In the genomic region with DNA sequence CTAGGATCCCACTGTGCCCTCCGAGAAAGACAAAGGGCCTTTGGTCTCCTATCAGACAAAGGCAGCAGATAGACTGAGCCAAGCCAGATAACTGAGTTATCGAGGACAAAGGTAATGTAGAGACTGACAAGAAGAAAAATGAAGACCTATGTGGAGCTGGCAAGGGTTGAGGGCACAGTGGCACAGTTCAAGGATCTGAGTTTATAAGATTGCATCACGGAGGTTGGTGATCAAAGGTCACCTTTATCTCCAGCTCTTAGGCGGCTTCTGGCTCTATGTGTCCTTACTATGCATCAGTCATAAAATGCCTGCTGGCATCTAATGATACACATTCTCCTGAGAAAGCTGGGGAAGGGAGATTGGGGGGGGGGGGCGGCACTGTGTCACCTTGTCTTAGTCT, we compare ENCODE assay signal across 29 mouse cellular contexts. TPM values are rescaled to one million over a fixed set of nuclear protein-coding genes. Genes with fewer than 3 reads are reported as not detected.
DNase-seq lines count a peak whose midpoint lies in the region; ATAC-seq and TF ChIP-seq lines count a peak whose summit lies in the region.
"Had no signal": no experiment of that assay in that cellular context is flagged by ENCODE, and none has a peak within 500 bp of the region (broad histone marks: within the 10 kb centered on the region; RNA-seq: fewer than 3 reads in every experiment).

No protein-coding gene starts in this region.

- H3K36me3 ChIP-seq in hindbrain, postnatal 0 days (ENCODE audit: insufficient read depth, low read length): no peaks in the 10 kb centered on the region
- H3K36me3 ChIP-seq in hindbrain, embryonic 11.5 days (ENCODE audit: control insufficient read depth, insufficient read depth, low read length): no peaks in the 10 kb centered on the region
- no peaks in the 10 kb centered on the region for H3K36me3 ChIP-seq in midbrain, embryonic 16.5 days (ENCODE audit: control insufficient read depth, insufficient read depth, low read length)
- H3K36me3 ChIP-seq in midbrain, postnatal 0 days (ENCODE audit: insufficient read depth, low read length): no peaks in the 10 kb centered on the region
- H3K36me3 ChIP-seq: embryonic facial prominence, embryonic 13.5 days; forebrain, embryonic 10.5 days; heart, embryonic 13.5 days had no signal

- DNase-seq in cerebellum, adult 9-10 months: peak; percentile 20
- no peak for DNase-seq in hindbrain, postnatal 0 days (ENCODE audit: low spot score)
- no peak for DNase-seq in hindbrain, embryonic 11.5 days (ENCODE audit: low spot score)
- DNase-seq in midbrain, postnatal 0 days (ENCODE audit: low spot score): no peak
- DNase-seq in adrenal gland, adult (ENCODE audit: inconsistent age in 2 of 2, low spot score in 1 of 2): no peak
- DNase-seq in ovary, postnatal 14 days (ENCODE audit: low spot score): no peak
- DNase-seq: adrenal gland, adult 8-10 months; gastrocnemius, postnatal 10 days; heart, postnatal 10 days; kidney, adult 11 months; kidney, postnatal 14 days; layer of hippocampus, adult 9-11 months; lung, postnatal 36 days; right cerebral cortex, adult 18-20 months; thymus, adult 18-20 months; thymus, postnatal 36 days had no signal

- no peaks in the 10 kb centered on the region for H3K9me3 ChIP-seq in hindbrain, postnatal 0 days (ENCODE audit: low read length)
- H3K9me3 ChIP-seq in hindbrain, embryonic 11.5 days (ENCODE audit: control insufficient read depth, low read length): no peaks in the 10 kb centered on the region
- H3K9me3 ChIP-seq in midbrain, embryonic 16.5 days (replicated peaks; ENCODE audit: control insufficient read depth, low read length, poor library complexity, severe bottlenecking): no peaks in the 10 kb centered on the region
- H3K9me3 ChIP-seq in midbrain, postnatal 0 days (ENCODE audit: low read length): no peaks in the 10 kb centered on the region
- H3K9me3 ChIP-seq: embryonic facial prominence, embryonic 13.5 days; heart, embryonic 13.5 days; limb, embryonic 12.5 days; midbrain, embryonic 12.5 days had no signal

- no peak overlapping the region for H3K4me3 ChIP-seq in hindbrain, postnatal 0 days (ENCODE audit: low read length)
- no peak overlapping the region for H3K4me3 ChIP-seq in hindbrain, embryonic 11.5 days (ENCODE audit: low read depth, low read length)
- H3K4me3 ChIP-seq in midbrain, embryonic 16.5 days (ENCODE audit: low read depth, low read length): no peak overlapping the region
- H3K4me3 ChIP-seq in midbrain, postnatal 0 days (ENCODE audit: low read depth, low read length): no peak overlapping the region
- H3K4me3 ChIP-seq: embryonic facial prominence, embryonic 13.5 days; forebrain, embryonic 10.5 days; heart, embryonic 13.5 days; limb, embryonic 12.5 days; midbrain, embryonic 12.5 days; myocyte had no signal

- 90% methylated on average over 5 of the region's 5 CpGs for WGBS in hindbrain, postnatal 0 days
- 90% methylated on average over 5 of the region's 5 CpGs for WGBS in hindbrain, embryonic 11.5 days
- 90% methylated on average over 5 of the region's 5 CpGs for WGBS in midbrain, embryonic 16.5 days
- 88% methylated on average over 5 of the region's 5 CpGs for WGBS in midbrain, postnatal 0 days

- peak overlapping the region; percentile 79; the same call in 1 of the 2 replicates for H3K4me2 ChIP-seq in hindbrain, postnatal 0 days (ENCODE audit: low read depth, low read length)
- no peak overlapping the region for H3K4me2 ChIP-seq in hindbrain, embryonic 11.5 days (replicated peaks; ENCODE audit: low read depth, low read length)
- peak overlapping the region; percentile 80; the same call in 1 of the 2 replicates for H3K4me2 ChIP-seq in midbrain, embryonic 16.5 days (ENCODE audit: low read length)
- H3K4me2 ChIP-seq in midbrain, postnatal 0 days (ENCODE audit: low read depth, low read length, poor library complexity, severe bottlenecking): no peak overlapping the region
- H3K4me2 ChIP-seq: embryonic facial prominence, embryonic 13.5 days; limb, embryonic 12.5 days; liver, embryonic 11.5 days had no signal

- H3K27ac ChIP-seq in hindbrain, postnatal 0 days: no peak overlapping the region
- H3K27ac ChIP-seq in hindbrain, embryonic 11.5 days (ENCODE audit: low read depth, low read length): no peak overlapping the region
- H3K27ac ChIP-seq in midbrain, embryonic 16.5 days (ENCODE audit: low read length): no peak overlapping the region
- no peak overlapping the region for H3K27ac ChIP-seq in midbrain, postnatal 0 days (ENCODE audit: low read depth, low read length)
- H3K27ac ChIP-seq: embryonic facial prominence, embryonic 13.5 days; forebrain, embryonic 10.5 days; heart, embryonic 13.5 days; limb, embryonic 12.5 days; midbrain, embryonic 12.5 days; stomach, postnatal 0 days had no signal

- no peak for ATAC-seq in cerebellum, adult (ENCODE audit: insufficient number of reproducible peaks, low FRiP score, low TSS enrichment)
- no peak for ATAC-seq in hindbrain, postnatal 0 days
- ATAC-seq in hindbrain, embryonic 11.5 days (ENCODE audit: low FRiP score): no peak
- no peak for ATAC-seq in midbrain, embryonic 16.5 days
- ATAC-seq in midbrain, postnatal 0 days (ENCODE audit: low FRiP score): no peak
- ATAC-seq: activated CD4-positive, CD25-positive, alpha-beta regulatory T cell, adult 4 months; forebrain, embryonic 16.5 days had no signal

- H3K4me1 ChIP-seq in hindbrain, postnatal 0 days (ENCODE audit: insufficient read depth, low read length): peaks cover 16% of the 10 kb centered on the region
- peaks cover 7% of the 10 kb centered on the region for H3K4me1 ChIP-seq in hindbrain, embryonic 11.5 days (replicated peaks; ENCODE audit: control insufficient read depth, insufficient read depth, low read length)
- peaks cover 18% of the 10 kb centered on the region for H3K4me1 ChIP-seq in midbrain, embryonic 16.5 days (ENCODE audit: control insufficient read depth, insufficient read depth, low read length)
- peaks cover 10% of the 10 kb centered on the region for H3K4me1 ChIP-seq in midbrain, postnatal 0 days (ENCODE audit: insufficient read depth, low read length)

- H3K9ac ChIP-seq in hindbrain, postnatal 0 days (replicated peaks; ENCODE audit: low read length): no peak overlapping the region
- no peak overlapping the region for H3K9ac ChIP-seq in hindbrain, embryonic 11.5 days (ENCODE audit: low read depth, low read length)
- no peak overlapping the region for H3K9ac ChIP-seq in midbrain, embryonic 16.5 days (ENCODE audit: low read depth, low read length)
- H3K9ac ChIP-seq in midbrain, postnatal 0 days (replicated peaks; ENCODE audit: low read length, poor library complexity, severe bottlenecking): no peak overlapping the region
- H3K9ac ChIP-seq: embryonic facial prominence, embryonic 13.5 days; limb, embryonic 12.5 days; midbrain, embryonic 12.5 days had no signal

- no peaks in the 10 kb centered on the region for H3K27me3 ChIP-seq in hindbrain, postnatal 0 days (ENCODE audit: insufficient read depth, low read length)
- H3K27me3 ChIP-seq in hindbrain, embryonic 11.5 days (ENCODE audit: control insufficient read depth, insufficient read depth, low read length): no peaks in the 10 kb centered on the region
- H3K27me3 ChIP-seq in midbrain, embryonic 16.5 days (ENCODE audit: control insufficient read depth, insufficient read depth, low read depth, low read length): no peaks in the 10 kb centered on the region
- no peaks in the 10 kb centered on the region for H3K27me3 ChIP-seq in midbrain, postnatal 0 days (ENCODE audit: insufficient read depth, low read length)

- no peak for TF ChIP-seq CTCF in hindbrain, postnatal 0 days (IDR thresholded peaks at IDR 0.05; ENCODE audit: low read depth)
- no peak for TF ChIP-seq CTCF in midbrain, postnatal 0 days (IDR thresholded peaks at IDR 0.05)

RNA-seq across cellular contexts. Expression of a gene that starts 2.6 kb away (rescaled TPM):
- total RNA-seq in hindbrain, postnatal 0 days (2014; rRNA removed): 159 and 174 TPM in 2 replicates
- polyA plus RNA-seq in hindbrain, postnatal 0 days (2015; fragmentation: Nextera tagmentation; extraction: Ambion mirVana): 26.1 and 29.0 TPM in 2 replicates
- 11.2 and 14.5 TPM in 2 replicates for polyA plus RNA-seq in hindbrain, embryonic 11.5 days (2014; fragmentation: Nextera tagmentation; extraction: Ambion mirVana)
- 48.4 and 53.6 TPM in 2 replicates for polyA plus RNA-seq in midbrain, embryonic 16.5 days (2015; fragmentation: Nextera tagmentation; extraction: Ambion mirVana)
- 111 and 117 TPM in 2 replicates for total RNA-seq in midbrain, postnatal 0 days (2014; rRNA removed)
- 30.1 and 32.8 TPM in 2 replicates for polyA plus RNA-seq in midbrain, postnatal 0 days (2015; fragmentation: Nextera tagmentation; extraction: Ambion mirVana)
- total RNA-seq: neutrophil, adult 5-6 weeks had no signal

RNA-seq across cellular contexts. Expression of a gene that starts 46.2 kb away (rescaled TPM):
- total RNA-seq in hindbrain, postnatal 0 days (2014; rRNA removed): 47.4 and 49.5 TPM in 2 replicates
- 24.2 and 25.2 TPM in 2 replicates for polyA plus RNA-seq in hindbrain, postnatal 0 days (2015; fragmentation: Nextera tagmentation; extraction: Ambion mirVana)
- polyA plus RNA-seq in hindbrain, embryonic 11.5 days (2014; fragmentation: Nextera tagmentation; extraction: Ambion mirVana): 8.6 and 9.8 TPM in 2 replicates
- polyA plus RNA-seq in midbrain, embryonic 16.5 days (2015; fragmentation: Nextera tagmentation; extraction: Ambion mirVana): 21.2 and 25.8 TPM in 2 replicates
- 51.9 and 54.3 TPM in 2 replicates for total RNA-seq in midbrain, postnatal 0 days (2014; rRNA removed)
- polyA plus RNA-seq in midbrain, postnatal 0 days (2015; fragmentation: Nextera tagmentation; extraction: Ambion mirVana): 26.1 and 28.0 TPM in 2 replicates

Comparison
In these comparisons a context has a peak if more than half of its experiments do, and no peak if none do; other contexts are left out.
1. H3K4me2 ChIP-seq: peak in hindbrain, postnatal 0 days (single experiment) and midbrain, embryonic 16.5 days (single experiment); none in hindbrain, embryonic 11.5 days (single experiment) and midbrain, postnatal 0 days (single experiment).